Comparison of ENCODE assay signal across 14 mouse cellular contexts in genomic region chr7:3903704-3904103, GRCm38 (mm10). TPM values are rescaled to one million over a fixed set of nuclear protein-coding genes. Genes with fewer than 3 reads are reported as not detected.
DNase-seq lines count a peak whose midpoint lies in the region; ATAC-seq and TF ChIP-seq lines count a peak whose summit lies in the region.
"Had no signal": no experiment of that assay in that cellular context is flagged by ENCODE, and none has a peak within 500 bp of the region (broad histone marks: within the 10 kb centered on the region; RNA-seq: fewer than 3 reads in every experiment).

No protein-coding gene starts in this region.

- no peak overlapping the region for H3K27ac ChIP-seq in liver, embryonic 14.5 days
- H3K27ac ChIP-seq in MEL (ENCODE audit: control insufficient read depth, low read depth, low read length), result no peak overlapping the region
- H3K27ac ChIP-seq: hindbrain, embryonic 10.5 days; neural tube, embryonic 13.5 days had no signal

- H3K4me2 ChIP-seq in liver, embryonic 14.5 days (ENCODE audit: low read depth), result no peak overlapping the region
- H3K4me2 ChIP-seq: midbrain, embryonic 11.5 days; neural tube, embryonic 13.5 days had no signal

- no peaks in the 10 kb centered on the region for H3K4me1 ChIP-seq in liver, embryonic 14.5 days (replicated peaks; ENCODE audit: control insufficient read depth in 2 of 2, insufficient read depth in 2 of 2, low read length in 1 of 2)
- H3K4me1 ChIP-seq in MEL (ENCODE audit: control insufficient read depth in 1 of 2, insufficient read depth in 2 of 2, low read length in 2 of 2), result peaks cover 0 to 3% of the 10 kb centered on the region in 2 experiments; a peak in 3 of 4 replicates
- H3K4me1 ChIP-seq in lung, adult 2 months (ENCODE audit: control insufficient read depth, insufficient read depth, low read length), result no peaks in the 10 kb centered on the region
- H3K4me1 ChIP-seq: hindbrain, embryonic 10.5 days; neural tube, embryonic 13.5 days had no signal

- H3K27me3 ChIP-seq in liver, embryonic 14.5 days (ENCODE audit: control insufficient read depth, insufficient read depth, low read length), result no peaks in the 10 kb centered on the region
- no peaks in the 10 kb centered on the region; a peak in 1 of 4 replicates for H3K27me3 ChIP-seq in MEL (ENCODE audit: control insufficient read depth in 1 of 2, insufficient read depth in 2 of 2, low read length in 2 of 2)
- H3K27me3 ChIP-seq: neural tube, embryonic 13.5 days had no signal

- H3K4me3 ChIP-seq in liver, embryonic 14.5 days (ENCODE audit: insufficient read depth in 1 of 2, low read depth in 2 of 2, low read length in 2 of 2), result no peak overlapping the region
- no peak overlapping the region for H3K4me3 ChIP-seq in MEL (ENCODE audit: control insufficient read depth in 1 of 2, insufficient read depth in 1 of 2, low read depth in 2 of 2, low read length in 2 of 2)
- H3K4me3 ChIP-seq in lung, adult 2 months (replicated peaks; ENCODE audit: extremely low read depth, low read depth, low read length), result no peak overlapping the region
- H3K4me3 ChIP-seq: hindbrain, embryonic 10.5 days; neural tube, embryonic 13.5 days had no signal

- peak; percentile 37; the same call in 1 of the 2 replicates for TF ChIP-seq CTCF in liver, embryonic 14.5 days (IDR thresholded peaks at IDR 0.05; ENCODE audit: low read depth)
- peak; percentile 61 to 76 (median 72) for TF ChIP-seq CTCF in MEL (IDR thresholded peaks at IDR 0.05 in 2 of 3, conservative IDR thresholded peaks at IDR 0.05 in 1 of 3; ENCODE audit: control insufficient read depth in 1 of 3, insufficient read depth in 1 of 3, low read depth in 2 of 3, low read length in 3 of 3, poor library complexity in 1 of 3, severe bottlenecking in 1 of 3)
- TF ChIP-seq CTCF in lung, adult 2 months (IDR thresholded peaks at IDR 0.05; ENCODE audit: insufficient read depth, low read length), result no peak

- no peaks in the 10 kb centered on the region for H3K9me3 ChIP-seq in liver, embryonic 14.5 days (ENCODE audit: control insufficient read depth, low read length)
- no peaks in the 10 kb centered on the region for H3K9me3 ChIP-seq in MEL (replicated peaks; ENCODE audit: insufficient read depth, low read length)
- H3K9me3 ChIP-seq: hindbrain, embryonic 10.5 days; neural tube, embryonic 13.5 days had no signal

- WGBS in liver, embryonic 14.5 days (ENCODE audit: insufficient replicate concordance), result 3% methylated on average over 1 of the region's 1 CpGs
- WGBS in lung, adult 2 months, result 12% methylated on average over 1 of the region's 1 CpGs

- no peak for DNase-seq in liver, embryonic 14.5 days (ENCODE audit: low read depth in 3 of 3, low spot score in 3 of 3)
- DNase-seq in liver, result no peak
- DNase-seq in B cell, adult 2 months, result peak; percentile 33 to 56
- peak; percentile 70 for DNase-seq in MEL (ENCODE audit: low read depth, low spot score)
- peak; percentile 5 for DNase-seq in mesoderm, embryonic 11.5 days (ENCODE audit: low read depth, low spot score)
- DNase-seq in frontal cortex, adult 2 months (ENCODE audit: extremely low spot score in 1 of 2, low spot score in 1 of 2), result no peak
- DNase-seq in lung, adult 2 months, result no peak
- DNase-seq: cerebellum, postnatal 25 days had no signal

- H3K9ac ChIP-seq in liver, embryonic 14.5 days (replicated peaks), result no peak overlapping the region
- no peak overlapping the region for H3K9ac ChIP-seq in MEL (ENCODE audit: control insufficient read depth, low read depth, low read length, poor library complexity, severe bottlenecking)
- H3K9ac ChIP-seq: neural tube, embryonic 13.5 days had no signal

- no peaks in the 10 kb centered on the region for H3K36me3 ChIP-seq in liver, embryonic 14.5 days (replicated peaks; ENCODE audit: control insufficient read depth, insufficient read depth, low read depth)
- peaks cover 0 to 5% of the 10 kb centered on the region in 2 experiments; a peak in 2 of 4 replicates for H3K36me3 ChIP-seq in MEL (ENCODE audit: control insufficient read depth in 1 of 2, insufficient read depth in 2 of 2, low read length in 2 of 2)
- H3K36me3 ChIP-seq: hindbrain, embryonic 10.5 days; neural tube, embryonic 13.5 days had no signal

- TF ChIP-seq RAD21 in MEL (IDR thresholded peaks at IDR 0.05; ENCODE audit: low read depth, low read length), result peak; percentile 64

- TF ChIP-seq POLR2A in MEL (IDR thresholded peaks at IDR 0.05; ENCODE audit: control insufficient read depth in 1 of 2, insufficient read depth in 1 of 2, low read depth in 1 of 2, low read length in 2 of 2, poor library complexity in 1 of 2), result no peak
- TF ChIP-seq POLR2A in lung, adult 2 months (IDR thresholded peaks at IDR 0.05; ENCODE audit: borderline replicate concordance, extremely low read depth, low read depth, low read length), result no peak

- no peaks in the 10 kb centered on the region for H3K79me2 ChIP-seq in MEL (ENCODE audit: control insufficient read depth, insufficient read depth, low read length, poor library complexity)

- no peak for ATAC-seq in liver, embryonic 14.5 days (ENCODE audit: insufficient read depth)
- ATAC-seq: forebrain, embryonic 16.5 days had no signal

- no peak for TF ChIP-seq EP300 in liver, embryonic 14.5 days (IDR thresholded peaks at IDR 0.05; ENCODE audit: low read depth)
- TF ChIP-seq EP300 in MEL (IDR thresholded peaks at IDR 0.05; ENCODE audit: low read depth in 1 of 2, low read length in 2 of 2), result no peak

TF ChIP-seq in MEL, 35 proteins besides CTCF, POLR2A, EP300 and RAD21:
- peak; percentile 68 for TF ChIP-seq ZC3H11A (IDR thresholded peaks at IDR 0.05; ENCODE audit: low read depth, low read length)
- no peak for TF ChIP-seq USF2 (IDR thresholded peaks at IDR 0.05; ENCODE audit: borderline replicate concordance in 1 of 2, insufficient read depth in 1 of 2, low read depth in 1 of 2, low read length in 2 of 2)
- no peak for TF ChIP-seq HCFC1 (IDR thresholded peaks at IDR 0.05; ENCODE audit: low read depth, low read length)
- TF ChIP-seq SIN3A (IDR thresholded peaks at IDR 0.05; ENCODE audit: low read length), result 0 out of 2 replicates have a peak, but pooled peaks have one; percentile 22
- no peak for TF ChIP-seq MYC (IDR thresholded peaks at IDR 0.05; ENCODE audit: low read depth, low read length)
- no peak for TF ChIP-seq GABPA (IDR thresholded peaks at IDR 0.05; ENCODE audit: low read depth, low read length)
- TF ChIP-seq MXI1 (IDR thresholded peaks at IDR 0.05; ENCODE audit: low read depth, low read length), result no peak
- no peak for TF ChIP-seq ETS1 (IDR thresholded peaks at IDR 0.05; ENCODE audit: low read depth, low read length)
- TF ChIP-seq MYB (IDR thresholded peaks at IDR 0.05; ENCODE audit: low read depth, low read length), result no peak
- no peak for TF ChIP-seq NRF1 (IDR thresholded peaks at IDR 0.05; ENCODE audit: insufficient read depth, low read depth, low read length, poor library complexity, severe bottlenecking)
- TF ChIP-seq SMC3 (IDR thresholded peaks at IDR 0.05; ENCODE audit: low read depth, low read length), result peak; percentile 89
TF ChIP-seq in MEL: peak in this region for 3.

RNA-seq across cellular contexts. Expression of gene Gm14548, which starts 5.8 kb away (rescaled TPM):
- 0.20 and 0.28 TPM in 2 replicates for polyA plus RNA-seq in liver, embryonic 14.5 days (2012; rRNA removed)
- 0.10 and 0.55 TPM in 2 replicates for polyA plus RNA-seq in liver, embryonic 14.5 days (2014; fragmentation: Nextera tagmentation; extraction: Ambion mirVana)
- total RNA-seq in MEL (2012; rRNA removed), result 0.04 and 0.16 TPM in 2 replicates
- polyA plus RNA-seq in MEL (2012; ENCODE audit: insufficient read depth in 1 of 2, insufficient read length in 2 of 2, low read depth in 1 of 2, low replicate concordance in 2 of 2, missing spikeins in 1 of 2), result under 1 TPM in 1 of 2 experiments, not detected in 1; 0.13 TPM
- not detected in 2 replicates for polyA plus RNA-seq in frontal cortex, adult 2 months (2012; rRNA removed)
- 2.4 and 5.1 TPM in 2 replicates for polyA plus RNA-seq in lung, adult 2 months (2012; rRNA removed)
- total RNA-seq: layer of hippocampus, postnatal 14 days had no signal
- polyA plus RNA-seq: forebrain, embryonic 16.5 days; hindbrain, embryonic 10.5 days; kidney, embryonic 14.5 days; midbrain, embryonic 11.5 days; neural tube, embryonic 13.5 days had no signal

RNA-seq across cellular contexts. Expression of gene Lilra6, which starts 11.6 kb away (rescaled TPM):
- 0.26 and 0.32 TPM in 2 replicates for polyA plus RNA-seq in liver, embryonic 14.5 days (2012; rRNA removed)
- 0.14 and 0.15 TPM in 2 replicates for polyA plus RNA-seq in liver, embryonic 14.5 days (2014; fragmentation: Nextera tagmentation; extraction: Ambion mirVana)
- total RNA-seq in MEL (2012; rRNA removed), result 0.04 TPM in 1 of 2 replicates, not detected in the other
- polyA plus RNA-seq in MEL (2012; ENCODE audit: insufficient read depth in 1 of 2, insufficient read length in 2 of 2, low read depth in 1 of 2, low replicate concordance in 2 of 2, missing spikeins in 1 of 2), result under 1 TPM in 1 of 2 experiments, not detected in 1; 0.19 TPM
- 0.04 TPM in 1 of 2 replicates, not detected in the other for polyA plus RNA-seq in frontal cortex, adult 2 months (2012; rRNA removed)
- polyA plus RNA-seq in lung, adult 2 months (2012; rRNA removed), result 4.0 and 4.3 TPM in 2 replicates
- total RNA-seq: layer of hippocampus, postnatal 14 days had no signal
- polyA plus RNA-seq: forebrain, embryonic 16.5 days; hindbrain, embryonic 10.5 days; kidney, embryonic 14.5 days; midbrain, embryonic 11.5 days; neural tube, embryonic 13.5 days had no signal

RNA-seq across cellular contexts. Expression of gene Pira2, which starts 58.9 kb away (rescaled TPM):
- 0.39 and 0.53 TPM in 2 replicates for polyA plus RNA-seq in liver, embryonic 14.5 days (2012; rRNA removed)
- 1.5 and 1.9 TPM in 2 replicates for polyA plus RNA-seq in liver, embryonic 14.5 days (2014; fragmentation: Nextera tagmentation; extraction: Ambion mirVana)
- total RNA-seq in MEL (2012; rRNA removed), result not detected in 2 replicates
- under 1 TPM in 1 of 2 experiments, not detected in 1; 0.07 TPM for polyA plus RNA-seq in MEL (2012; ENCODE audit: insufficient read depth in 1 of 2, insufficient read length in 2 of 2, low read depth in 1 of 2, low replicate concordance in 2 of 2, missing spikeins in 1 of 2)
- not detected in 2 replicates for polyA plus RNA-seq in frontal cortex, adult 2 months (2012; rRNA removed)
- polyA plus RNA-seq in lung, adult 2 months (2012; rRNA removed), result 1.4 and 2.8 TPM in 2 replicates
- total RNA-seq: layer of hippocampus, postnatal 14 days had no signal
- polyA plus RNA-seq: forebrain, embryonic 16.5 days; hindbrain, embryonic 10.5 days; midbrain, embryonic 11.5 days; neural tube, embryonic 13.5 days had no signal

Comparison
In these comparisons a context has a peak if more than half of its experiments do, and no peak if none do; other contexts are left out.
1. DNase-seq: peak in B cell, adult 2 months (2 of 2), MEL (single experiment) and mesoderm, embryonic 11.5 days (single experiment); none in liver, embryonic 14.5 days (0 of 3), liver (single experiment), frontal cortex, adult 2 months (0 of 2) and lung, adult 2 months (single experiment).